Mouse (Mus musculus) c-Kit-positive CD71-positive TER-119-negative erythroid progenitor cells, embryonic 14.5 days (primary cell): ENCODE data around the gene Dmrtc1b.
A peak's percentile ranks its signal among the peaks of the same experiment; 100 is the strongest.
"Not testable (repeated sequence)": the region's sequence is repeated elsewhere in the genome, so short reads cannot be mapped to it uniquely, and the experiment has no call there.

Source experiments
- DNase-seq: peaks from one replicate; pipeline ENCODE4 v3.0.0-alpha.2; 2013; ENCODE audit warnings: low read depth

The Dmrtc1b gene

GRCm38 (mm10) chrX:102707535-102707934 lies at the start of gene Dmrtc1b, which contains the start of gene Gm9112:
Gene Dmrtc1b, plus strand, starts transcription at chrX:102707865.
Gene Gm9112, minus strand, starts transcription at chrX:102707635.
- DNase-seq = not testable (repeated sequence)

DNA sequence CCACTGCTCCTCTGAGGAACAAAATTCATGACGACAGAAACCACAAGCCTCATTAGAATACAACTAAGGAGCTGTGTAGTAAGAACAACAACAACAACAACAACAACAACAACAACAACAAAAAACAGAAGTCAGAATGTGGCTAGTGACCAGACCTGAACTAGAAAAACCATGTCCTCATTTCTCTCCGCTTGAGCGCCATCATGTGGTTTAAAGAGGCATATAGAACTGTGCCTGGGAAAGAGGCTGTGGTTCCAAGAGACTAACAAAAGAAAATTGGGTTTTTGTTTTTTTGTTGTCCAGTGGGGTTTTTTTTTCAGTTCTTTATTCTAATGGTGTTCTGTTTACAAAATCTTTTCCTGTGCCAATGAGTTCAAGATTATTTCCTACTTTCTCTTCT lies 47.0 kb upstream of the Dmrtc1b start:
- peak; percentile 5 for DNase-seq

DNA sequence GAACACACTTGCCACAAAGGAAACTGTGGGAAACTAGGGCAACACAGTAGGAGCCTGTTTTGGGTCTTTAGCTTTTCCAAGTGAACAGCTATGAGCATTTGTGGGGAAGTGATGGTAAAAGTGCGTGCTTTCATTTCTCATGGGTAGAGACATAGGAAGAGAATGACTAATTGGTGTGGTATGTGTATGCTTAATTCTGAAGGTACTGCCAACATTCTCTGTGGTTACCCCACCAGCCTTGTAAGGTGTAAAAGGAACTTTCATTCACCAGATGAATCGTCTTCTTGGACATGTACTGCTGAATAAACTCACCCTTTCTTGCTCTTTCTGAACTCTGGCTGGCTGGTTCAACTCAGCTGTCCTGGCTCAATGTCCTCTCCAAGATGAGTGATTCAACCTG lies 41.0 kb upstream of the Dmrtc1b start:
- DNase-seq = no peak

- DNase-seq = not testable (repeated sequence)
Measured at GRCm38 (mm10) chrX:102684706-102685105, 23.0 kb upstream of the Dmrtc1b start.

DNA sequence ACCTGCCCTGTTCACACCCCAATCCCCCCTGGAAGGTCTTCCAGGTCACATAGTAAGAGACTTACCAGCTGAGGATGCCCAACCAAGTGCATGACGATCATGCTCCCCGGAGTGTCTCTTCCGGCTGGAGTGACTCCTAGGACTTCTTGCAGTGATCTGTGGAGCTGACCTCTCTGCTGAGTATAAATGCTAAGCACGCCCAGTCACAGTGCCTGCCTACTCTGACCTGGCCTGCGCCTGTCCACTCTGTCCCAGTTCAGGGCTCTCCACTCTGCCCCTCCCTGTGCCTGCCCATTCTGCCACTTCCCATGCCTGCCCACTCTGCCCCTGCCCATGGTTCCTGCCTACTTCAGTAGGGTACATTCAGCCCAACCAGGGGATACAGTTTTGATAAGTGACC lies 20.8 kb upstream of the Dmrtc1b start, which contains the start of gene Gm3880:
TSS of gene Gm3880 (minus strand) at position 101 of the 400 bp plus-strand sequence.
- DNase-seq = not testable (repeated sequence)

- not testable (repeated sequence) for DNase-seq
Measured at GRCm38 (mm10) chrX:102689252-102689651, 18.4 kb upstream of the Dmrtc1b start.

DNA sequence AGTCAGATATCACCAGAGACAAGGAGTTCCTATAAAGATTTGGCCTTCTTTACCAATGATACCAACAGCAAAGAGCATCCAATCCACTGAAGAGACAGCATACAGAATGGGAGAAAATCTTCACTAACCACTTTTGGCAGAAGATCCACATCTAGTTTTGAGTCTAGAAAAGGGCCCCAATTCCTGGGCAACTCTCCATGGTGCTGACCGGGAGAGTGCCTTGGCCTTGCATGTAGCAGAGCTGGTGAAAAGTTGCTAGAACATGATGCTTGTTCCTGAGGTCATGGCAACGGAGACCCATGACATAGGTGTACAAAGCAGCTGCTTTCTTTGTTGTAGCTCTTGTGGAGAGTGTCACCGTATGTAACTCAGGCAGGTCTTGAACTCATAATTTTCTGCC lies 7.0 kb upstream of the Dmrtc1b start:
- DNase-seq = not testable (repeated sequence)

DNA sequence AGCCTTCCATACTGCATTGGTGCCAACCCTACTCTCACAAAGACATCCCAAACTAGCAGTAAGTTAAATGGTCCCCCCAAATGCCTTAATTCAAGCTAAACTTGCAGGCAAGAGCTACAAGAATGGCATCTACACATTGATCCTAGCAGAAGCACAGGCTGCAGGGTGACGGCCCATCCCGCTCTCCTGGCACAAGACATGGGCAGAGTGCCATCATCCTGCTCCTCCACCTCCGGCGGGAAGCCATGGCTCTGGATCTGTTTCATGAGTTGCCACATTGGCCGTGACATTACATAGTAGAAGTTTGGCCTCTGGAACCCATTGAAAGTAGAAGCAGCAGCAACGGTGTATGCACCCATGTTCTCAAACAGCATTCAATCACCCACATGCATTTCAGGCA lies 16.6 kb downstream of the Dmrtc1b start:
- DNase-seq = not testable (repeated sequence)
